Mouse (Mus musculus): ENCODE results near the gene Cfap20.

DNA sequence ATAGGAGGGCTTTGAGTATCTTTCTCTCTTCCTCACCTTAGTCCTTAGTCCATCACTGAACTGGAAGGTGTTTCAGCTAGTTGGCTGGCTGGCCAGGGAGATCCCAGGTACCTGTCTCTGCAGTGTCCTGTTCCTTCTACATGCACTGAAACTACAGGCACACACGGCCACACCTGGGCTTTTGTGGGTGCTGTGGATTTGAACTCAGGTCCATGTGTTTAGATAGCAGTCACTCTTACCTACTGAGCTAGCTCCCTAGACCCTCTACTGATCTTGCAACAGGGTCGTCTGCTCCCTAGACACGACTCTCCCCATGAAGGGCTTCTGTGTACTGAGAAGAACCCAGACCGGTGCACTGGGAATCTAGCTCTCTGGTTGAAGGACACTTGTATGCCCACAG lies 57.6 kb downstream of the Cfap20 start:
- TF ChIP-seq GATA1 (IDR thresholded peaks at IDR 0.05; ENCODE audit: low read length) (no peak), TAL1 (IDR thresholded peaks at IDR 0.05; ENCODE audit: low read length) (no peak)

Data from erythroblast, embryonic 14.5 days (primary cell).